Mouse (Mus musculus) thymus, adult 2 months (tissue): ENCODE results near the gene BC004004.

Experiments used
- CTCF ChIP-seq: fragments of 200-500 bp; IDR thresholded peaks from 2 replicates; pipeline ENCODE4 v1.5.1; 2012; ENCODE audit warnings: mild to moderate bottlenecking, control low read depth, low read length, moderate library complexity, borderline replicate concordance; ENCODE audit not compliant: control insufficient read depth, poor library complexity, insufficient read depth; ENCODE audit errors: extremely low read depth
- POLR2A ChIP-seq: fragments of 200-500 bp; IDR thresholded peaks from 2 replicates; pipeline ENCODE4 v1.6.1; 2012; ENCODE audit warnings: mild to moderate bottlenecking, low read length, control low read depth, moderate library complexity; ENCODE audit not compliant: control insufficient read depth, poor library complexity, insufficient read depth; ENCODE audit errors: extremely low read depth

- TF ChIP-seq POLR2A, result no peak
- no peak for TF ChIP-seq CTCF
Observed at GRCm38 (mm10) chr17:29336266-29336990, 67.8 kb downstream of the BC004004 start.
